Mouse (Mus musculus) G1E (cell line): Measurements from ENCODE around the gene Ago3.

Source experiments
- CTCF ChIP-seq: IDR thresholded peaks from 2 replicates; pipeline ENCODE4 v1.5.1; 2012; ENCODE audit warnings: low read depth, low read length, inconsistent platforms, mixed read lengths
- GATA1 ChIP-seq: IDR thresholded peaks from 2 replicates; pipeline ENCODE4 v1.6.1; 2012; ENCODE audit warnings: borderline replicate concordance, low read length, inconsistent platforms, mixed read lengths

- no peak for TF ChIP-seq CTCF
- TF ChIP-seq GATA1, result no peak
Observed at GRCm38 (mm10) chr4:126330295-126330694, 99.1 kb downstream of the Ago3 start.
